Mouse (Mus musculus) hindbrain, embryonic 10.5 days (tissue): Measurements from ENCODE around the gene Ankmy1. TPM values are rescaled to one million over a fixed set of nuclear protein-coding genes. Genes with fewer than 3 reads are reported as not detected.
A peak's percentile ranks its signal among the peaks of the same experiment; 100 is the strongest.

Experiments used
- DNase-seq: peaks from one replicate; pipeline ENCODE4 v3.0.0-alpha.2; 2017; ENCODE audit warnings: low spot score
- H3K27ac ChIP-seq: fragments of 300-500 bp; sonication (generic); 2 replicates; pipeline ENCODE4 v1.5.1; 2016; ENCODE audit warnings: mild to moderate bottlenecking, moderate library complexity
- H3K27me3 ChIP-seq: fragments of 300-500 bp; sonication (generic); 2 replicates; pipeline ENCODE4 v1.6.1; 2016; ENCODE audit warnings: mild to moderate bottlenecking; ENCODE audit not compliant: poor library complexity, insufficient read depth, severe bottlenecking
- H3K36me3 ChIP-seq: fragments of 300-500 bp; sonication (generic); 2 replicates; pipeline ENCODE4 v1.6.1; 2016; ENCODE audit warnings: mild to moderate bottlenecking, moderate library complexity
- H3K4me1 ChIP-seq: fragments of 300-500 bp; sonication (generic); replicated peaks from 2 replicates; pipeline ENCODE4 v1.6.1; 2016; ENCODE audit warnings: mild to moderate bottlenecking
- H3K4me3 ChIP-seq: fragments of 300-500 bp; sonication (generic); 2 replicates; pipeline ENCODE4 v1.5.1; 2016; ENCODE audit warnings: mild to moderate bottlenecking, moderate library complexity
- H3K9me3 ChIP-seq: fragments of 300-500 bp; sonication (generic); 2 replicates; pipeline ENCODE4 v1.6.1; 2016; ENCODE audit warnings: mild to moderate bottlenecking, moderate library complexity
- WGBS: fragments of 180-500 bp; shearing (Covaris S2); methylation state at CpG from one replicate; pipeline ENCODE4 v1.1.7; 2016; 5-methylcytosine and 5-hydroxymethylcytosine counted together
- microRNA counts: library from miRNA; unstranded; fragments of <30 nt; microRNA quantifications from one replicate; lab custom pipeline; 2017
- polyA plus RNA-seq: library from polyadenylated mRNA; unstranded; fragments of >200 nt; fragmentation: Nextera tagmentation; extraction: Ambion mirVana; gene quantifications from 2 replicates; pipeline ENCODE4 v1.2.1, GENCODE M21; 2016

Ankmy1 gene
- polyA plus RNA-seq, 1 experiment from 2014 or later: 0.30 TPM

GRCm38 (mm10) chr1:92830626-92831187 is 72.0 kb downstream of the Ankmy1 start:
- peak overlapping the region; percentile 98 for H3K27ac ChIP-seq
- no peak for DNase-seq
- H3K4me1 ChIP-seq: peaks cover 51% of the 10 kb centered on the region
- peak overlapping the region; percentile 76 for H3K4me3 ChIP-seq
- no peaks in the 10 kb centered on the region for H3K9me3 ChIP-seq
- 7% methylated on average over 13 of the region's 13 CpGs for WGBS
- H3K27me3 ChIP-seq: peaks cover 18% of the 10 kb centered on the region
- H3K36me3 ChIP-seq: peaks cover 15% of the 10 kb centered on the region

DNA sequence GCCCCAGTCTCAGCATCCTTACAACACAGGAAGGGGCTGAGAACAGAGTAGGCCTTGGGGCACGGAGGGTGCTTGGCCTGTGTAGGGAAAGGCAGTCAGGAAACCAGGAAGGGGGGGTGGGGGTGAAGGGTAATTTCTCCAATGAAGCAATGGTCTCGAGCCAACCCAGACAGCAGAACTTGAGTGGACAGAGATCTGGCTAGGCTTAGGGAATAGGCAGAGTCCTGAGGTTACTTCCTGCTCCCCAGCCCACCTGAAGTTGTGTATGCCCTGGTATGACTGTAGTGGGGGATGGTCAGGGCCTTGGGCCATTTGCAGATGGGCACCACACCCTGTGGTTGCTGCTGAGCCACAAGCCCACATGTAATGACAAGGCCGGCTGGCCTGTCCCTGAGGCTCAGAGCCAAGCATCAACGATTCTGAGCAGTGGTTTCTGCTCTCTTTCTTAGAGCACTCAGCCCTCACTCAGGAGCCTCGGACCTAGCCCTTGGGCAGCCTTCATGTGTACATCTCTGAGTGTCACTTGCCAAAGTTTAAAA is 86.9 kb downstream of the Ankmy1 start:
- DNase-seq: no peak
- 83% methylated on average over 5 of the region's 5 CpGs for WGBS
- H3K36me3 ChIP-seq: no peaks in the 10 kb centered on the region
- H3K4me1 ChIP-seq: peaks cover 9% of the 10 kb centered on the region
- 0 out of 2 replicates have a peak, but pooled peaks cover 3% of the 10 kb centered on the region for H3K9me3 ChIP-seq
- H3K27me3 ChIP-seq: no peaks in the 10 kb centered on the region
- no peak overlapping the region for H3K27ac ChIP-seq
- no peak overlapping the region for H3K4me3 ChIP-seq

GRCm38 (mm10) chr1:92815100-92815499 is 87.6 kb downstream of the Ankmy1 start:
- Histone ChIP-seq H3K9me3 (0 out of 2 replicates have a peak, but pooled peaks cover 3% of the 10 kb centered on the region), H3K4me3 (no peak overlapping the region), H3K4me1 (peaks cover 9% of the 10 kb centered on the region), H3K27me3 (no peaks in the 10 kb centered on the region), H3K36me3 (no peaks in the 10 kb centered on the region), H3K27ac (no peak overlapping the region)
- WGBS: 58% methylated on average over 9 of the region's 9 CpGs
- no peak for DNase-seq

DNA sequence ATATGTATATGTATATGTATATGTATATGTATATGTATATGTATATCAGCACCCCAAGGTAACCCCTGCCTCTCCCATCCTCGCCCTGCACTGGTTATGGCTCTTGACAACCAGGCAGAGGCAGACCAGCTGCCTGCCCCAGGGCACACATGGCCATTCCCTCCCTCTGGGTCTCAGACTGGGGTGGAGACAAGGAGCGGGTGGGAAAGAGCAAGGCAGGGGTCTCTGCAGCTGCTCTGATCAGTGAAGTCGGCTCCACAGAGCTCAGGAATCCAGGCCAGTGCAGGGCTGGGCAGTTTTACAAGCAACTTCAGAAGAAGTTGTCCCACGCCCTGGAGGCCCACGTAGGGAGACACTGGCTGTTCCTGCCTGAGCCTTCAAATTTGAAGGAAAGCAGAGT is 88.4 kb downstream of the Ankmy1 start:
- DNase-seq: no peak
- Histone ChIP-seq H3K36me3 (no peaks in the 10 kb centered on the region), H3K27ac (no peak overlapping the region), H3K4me3 (no peak overlapping the region), H3K27me3 (no peaks in the 10 kb centered on the region), H3K9me3 (peaks cover 8% of the 10 kb centered on the region; the same call in 1 of the 2 replicates), H3K4me1 (peaks cover 9% of the 10 kb centered on the region)
- 75% methylated on average over 5 of the region's 5 CpGs for whole genome bisulfite sequencing

MicroRNAs within 50 kb of the gene (microRNA counts, 519-probe panel; counts per million panel counts)
- microRNA mmu-miR-149 (lab: Ali Mortazavi, UCI): 4,205 counts per million, percentile 90 among the panel's probes with 10 or more counts

Other genes with a start within 250 kb of the Ankmy1 start
- gene Gpc1, start 71.3 kb downstream of the Ankmy1 start, polyA plus RNA-seq: 72.1 and 76.0 TPM in 2 replicates
- 10.8 and 11.1 TPM in 2 replicates for gene Dusp28, start 4.1 kb upstream of the Ankmy1 start, polyA plus RNA-seq
- 27.3 and 27.5 TPM in 2 replicates for gene Rnpepl1, start 7.9 kb upstream of the Ankmy1 start, polyA plus RNA-seq
- 44.6 and 53.0 TPM in 2 replicates for gene Capn10, start 31.5 kb upstream of the Ankmy1 start, polyA plus RNA-seq
- 0.05 and 0.51 TPM in 2 replicates for gene Gpr35, start 48.0 kb upstream of the Ankmy1 start, polyA plus RNA-seq
- gene Aqp12, start 103.4 kb upstream of the Ankmy1 start, polyA plus RNA-seq: not detected in 2 replicates
- 48.2 and 79.0 TPM in 2 replicates for gene Kif1a, start 199.0 kb upstream of the Ankmy1 start, polyA plus RNA-seq
- not detected in 2 replicates for gene Agxt, start 232.3 kb upstream of the Ankmy1 start, polyA plus RNA-seq